Mouse (Mus musculus) limb, embryonic 13.5 days (tissue): ENCODE measurements around the gene BC061212. TPM values are rescaled to one million over a fixed set of nuclear protein-coding genes. Genes with fewer than 3 reads are reported as not detected.
"Not testable (repeated sequence)": the region's sequence is repeated elsewhere in the genome, so short reads cannot be mapped to it uniquely, and the experiment has no call there.

Source experiments
- ATAC-seq: fragments of 200-750 bp; cut with Nextera tagmentation; 2 replicates; pipeline ENCODE4 v1.8.0; 2017; ENCODE audit warnings: low read depth, moderate number of reproducible peaks, moderate TSS enrichment; ENCODE audit not compliant: low FRiP score
- H3K27ac ChIP-seq: fragments of 300-500 bp; sonication (generic); 2 replicates; pipeline ENCODE4 v1.5.1; 2015; ENCODE audit warnings: inconsistent platforms, mild to moderate bottlenecking, moderate library complexity
- H3K27me3 ChIP-seq: fragments of 300-500 bp; sonication (generic); 2 replicates; pipeline ENCODE4 v1.6.1; 2015; ENCODE audit warnings: mild to moderate bottlenecking, inconsistent platforms
- H3K36me3 ChIP-seq: fragments of 300-500 bp; sonication (generic); 2 replicates; pipeline ENCODE4 v1.6.1; 2015; ENCODE audit warnings: inconsistent platforms, mild to moderate bottlenecking, moderate library complexity
- H3K4me1 ChIP-seq: fragments of 300-500 bp; sonication (generic); 2 replicates; pipeline ENCODE4 v1.6.1; 2015; ENCODE audit warnings: inconsistent platforms
- H3K4me2 ChIP-seq: fragments of 300-500 bp; sonication (generic); replicated peaks from 2 replicates; pipeline ENCODE4 v1.6.1; 2015; ENCODE audit warnings: inconsistent platforms, mild to moderate bottlenecking, moderate library complexity
- H3K4me3 ChIP-seq: fragments of 300-500 bp; sonication (generic); 2 replicates; pipeline ENCODE4 v1.5.1; 2015; ENCODE audit warnings: moderate library complexity, mild to moderate bottlenecking, inconsistent platforms
- H3K9ac ChIP-seq: fragments of 300-500 bp; sonication (generic); 2 replicates; pipeline ENCODE4 v1.6.1; 2015; ENCODE audit warnings: mild to moderate bottlenecking, inconsistent platforms
- H3K9me3 ChIP-seq: fragments of 300-500 bp; sonication (generic); 2 replicates; pipeline ENCODE4 v1.6.1; 2016; ENCODE audit warnings: inconsistent platforms
- WGBS: fragments of 180-500 bp; shearing (Covaris S2); methylation state at CpG from one replicate; pipeline ENCODE4 v1.1.7; 2015; 5-methylcytosine and 5-hydroxymethylcytosine counted together
- polyA plus RNA-seq: library from polyadenylated mRNA; unstranded; fragments of >200 nt; fragmentation: Nextera tagmentation; extraction: Ambion mirVana; gene quantifications from 2 replicates; pipeline ENCODE4 v1.2.1, GENCODE M21; 2015

The BC061212 gene
- polyA plus RNA-seq = not detected in 2 replicates

DNA sequence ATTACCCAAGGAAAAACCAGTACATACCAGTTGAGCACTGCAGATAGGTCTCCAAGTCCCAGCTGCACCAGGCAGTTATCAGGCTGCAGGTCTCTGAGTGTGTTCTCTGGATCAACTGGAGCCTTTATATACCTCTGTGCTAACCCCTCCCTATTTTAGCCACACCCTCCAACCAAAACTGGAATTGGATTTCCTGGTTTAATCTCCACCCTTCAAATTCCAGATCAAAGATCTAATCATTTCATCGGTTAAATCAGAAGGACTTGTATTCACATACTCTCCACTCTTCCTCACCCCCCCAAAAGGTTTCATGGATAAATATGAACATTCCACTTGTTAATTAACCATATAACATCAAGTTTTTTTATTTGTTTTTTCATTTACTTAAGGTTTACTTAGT, at the start of gene BC061212:
TSS of gene BC061212 (minus strand) at position 101 of the 400 bp plus-strand sequence.
- not testable (repeated sequence) for H3K27me3 ChIP-seq, ATAC-seq, H3K9me3 ChIP-seq, H3K36me3 ChIP-seq, H3K4me3 ChIP-seq, H3K4me1 ChIP-seq, H3K4me2 ChIP-seq, H3K9ac ChIP-seq, H3K27ac ChIP-seq
- no CpG with 5 or more reads among the region's 1 CpGs for WGBS

- no CpG with 5 or more reads among the region's 3 CpGs for WGBS
- H3K9me3 ChIP-seq = not testable (repeated sequence)
These were observed 5.7 kb upstream of the BC061212 start, which contains the start of gene Gm6351 for GRCm38 (mm10) chr5:94076085-94076484. Gene Gm6351, plus strand, starts transcription at chr5:94076385.

More at GRCm38 (mm10) chr5:94076085-94076484, 5.7 kb upstream of the BC061212 start, which contains the start of gene Gm6351:
- not testable (repeated sequence) for H3K27me3 ChIP-seq, H3K4me2 ChIP-seq, H3K4me1 ChIP-seq, ATAC-seq, H3K4me3 ChIP-seq, H3K36me3 ChIP-seq, H3K9ac ChIP-seq, H3K27ac ChIP-seq

Other genes starting within 250 kb of the BC061212 start
- not detected in 2 replicates for gene Gm7792, start 226.8 kb downstream of the BC061212 start, polyA plus RNA-seq
- gene Gm16429, start 141.5 kb downstream of the BC061212 start, polyA plus RNA-seq = not detected in 2 replicates
- gene Gm6351, start 5.8 kb upstream of the BC061212 start, polyA plus RNA-seq = not detected in 2 replicates
- gene Gm3106, start 147.5 kb upstream of the BC061212 start, polyA plus RNA-seq = not detected in 2 replicates
- not detected in 2 replicates for gene A430089I19Rik, start 236.3 kb upstream of the BC061212 start, polyA plus RNA-seq
- not detected in 2 replicates for gene Gm6502, start 243.9 kb upstream of the BC061212 start, polyA plus RNA-seq